Mouse (Mus musculus): ENCODE results near the gene Nat8l.

Nat8l gene

GRCm38 (mm10) chr5:34004618-34005017 lies 8.8 kb downstream of the Nat8l start:
- no peak for DNase-seq

GRCm38 (mm10) chr5:34006832-34007231 lies 11.0 kb downstream of the Nat8l start:
- DNase-seq, result no peak

- no peak for DNase-seq
Measured at GRCm38 (mm10) chr5:34007392-34007941, 11.7 kb downstream of the Nat8l start.

- no peak for DNase-seq
Measured at GRCm38 (mm10) chr5:34014652-34015051, 18.9 kb downstream of the Nat8l start.

DNA sequence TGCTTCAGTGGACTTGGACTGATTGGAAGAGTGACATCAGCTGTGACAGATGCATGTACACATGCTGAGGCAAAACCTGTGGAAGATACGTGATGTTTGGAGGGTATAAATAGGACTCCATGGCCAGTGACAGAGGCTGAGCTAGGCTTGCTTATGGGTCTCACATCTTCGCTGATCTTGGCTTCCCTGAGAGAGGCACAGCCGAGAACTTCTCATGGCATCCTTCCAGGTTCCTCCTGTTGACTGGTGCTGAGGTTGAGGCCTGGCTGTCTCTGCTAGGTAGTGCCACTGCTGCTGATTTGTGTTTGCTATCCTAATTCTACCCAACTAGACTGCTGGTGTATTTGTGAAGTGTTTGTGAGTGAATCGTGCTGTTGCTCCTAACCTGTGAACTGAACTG lies 23.2 kb downstream of the Nat8l start:
- no peak for DNase-seq

DNA sequence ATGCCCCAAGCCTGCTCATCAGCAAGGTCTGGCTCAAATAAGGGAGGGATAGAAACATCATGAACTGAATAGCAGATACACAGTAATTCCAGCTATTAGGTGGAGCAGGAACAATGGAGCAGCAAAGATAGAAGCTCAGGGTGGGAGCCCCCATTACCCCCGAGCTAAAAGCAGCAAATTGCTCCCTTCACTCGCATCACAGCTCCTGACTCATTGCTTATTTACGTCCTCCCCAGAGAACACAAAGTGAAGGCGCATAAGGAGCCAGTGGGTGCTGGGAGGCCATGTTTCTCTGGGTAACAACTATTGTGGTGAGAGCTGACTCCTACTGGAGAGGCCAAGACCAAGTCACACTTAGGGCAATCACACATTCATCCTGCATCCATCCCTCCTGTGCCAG lies 34.3 kb downstream of the Nat8l start:
- DNase-seq, result no peak

DNA sequence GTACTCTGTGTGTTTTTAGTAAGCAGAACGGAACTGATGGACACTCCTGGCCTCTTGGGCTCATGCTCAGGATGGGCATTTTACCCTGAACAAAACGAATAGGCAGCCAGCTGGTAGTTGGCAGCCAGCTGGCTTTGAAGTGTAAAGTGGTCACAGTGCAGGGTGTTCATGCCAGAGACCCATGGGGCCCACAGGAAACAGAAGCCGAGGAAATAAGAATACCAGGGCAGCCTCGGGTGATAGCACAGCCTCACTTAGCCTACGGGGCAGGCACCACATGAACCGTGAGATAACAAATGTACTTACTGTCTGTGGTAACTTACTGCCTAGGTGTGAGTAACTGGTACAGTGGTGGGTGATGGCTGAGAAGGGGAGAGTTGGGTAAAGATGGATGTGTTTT lies 35.2 kb downstream of the Nat8l start:
- DNase-seq, result no peak

GRCm38 (mm10) chr5:34032520-34032919 lies 36.7 kb downstream of the Nat8l start:
- no peak for DNase-seq

Measured in spleen, adult 18-20 months (tissue).